Mouse (Mus musculus): Measurements from ENCODE around the gene Pon1. TPM values are rescaled to one million over a fixed set of nuclear protein-coding genes. Genes with fewer than 3 reads are reported as not detected.

The Pon1 gene
- polyA plus RNA-seq, 1 experiment from 2014 or later, result not detected

GRCm38 (mm10) chr6:5156541-5157425 lies 37.0 kb downstream of the Pon1 start:
- no peaks in the 10 kb centered on the region for H3K4me1 ChIP-seq (replicated peaks)
- no peaks in the 10 kb centered on the region for H3K27me3 ChIP-seq
- peaks cover 42% of the 10 kb centered on the region for H3K36me3 ChIP-seq
- H3K9me3 ChIP-seq, result no peaks in the 10 kb centered on the region
- ATAC-seq (ENCODE audit: insufficient number of reproducible peaks, insufficient read depth, low FRiP score, low TSS enrichment, low read depth), result no peak
- H3K27ac ChIP-seq, result no peak overlapping the region
- WGBS, result 87% methylated on average over 6 of the region's 6 CpGs
- no peak overlapping the region for H3K9ac ChIP-seq (replicated peaks)
- H3K4me2 ChIP-seq, result no peak overlapping the region
- no peak overlapping the region for H3K4me3 ChIP-seq (replicated peaks)

GRCm38 (mm10) chr6:5155313-5155927 lies 38.3 kb downstream of the Pon1 start:
- Histone ChIP-seq H3K4me1 (replicated peaks) (no peaks in the 10 kb centered on the region), H3K27ac (no peak overlapping the region), H3K9me3 (no peaks in the 10 kb centered on the region), H3K9ac (replicated peaks) (no peak overlapping the region), H3K27me3 (no peaks in the 10 kb centered on the region), H3K36me3 (peaks cover 42% of the 10 kb centered on the region), H3K4me3 (replicated peaks) (no peak overlapping the region), H3K4me2 (no peak overlapping the region)
- ATAC-seq (ENCODE audit: insufficient number of reproducible peaks, insufficient read depth, low FRiP score, low TSS enrichment, low read depth), result no peak
- 62% methylated on average over 1 of the region's 1 CpGs for WGBS

- H3K27me3 ChIP-seq, result no peaks in the 10 kb centered on the region
- H3K4me1 ChIP-seq (replicated peaks), result no peaks in the 10 kb centered on the region
- H3K9me3 ChIP-seq, result no peaks in the 10 kb centered on the region
- no peak overlapping the region for H3K27ac ChIP-seq
- no peak for ATAC-seq (ENCODE audit: insufficient number of reproducible peaks, insufficient read depth, low FRiP score, low TSS enrichment, low read depth)
- no peak overlapping the region for H3K9ac ChIP-seq (replicated peaks)
- WGBS, result 83% methylated on average over 6 of the region's 6 CpGs
- no peak overlapping the region for H3K4me2 ChIP-seq
- no peak overlapping the region for H3K4me3 ChIP-seq (replicated peaks)
- peaks cover 35% of the 10 kb centered on the region for H3K36me3 ChIP-seq
Measured at GRCm38 (mm10) chr6:5154786-5155185, 39.0 kb downstream of the Pon1 start.

- H3K27me3 ChIP-seq, result no peaks in the 10 kb centered on the region
- ATAC-seq (ENCODE audit: insufficient number of reproducible peaks, insufficient read depth, low FRiP score, low TSS enrichment, low read depth), result no peak
- WGBS, result 95% methylated on average over 2 of the region's 2 CpGs
Measured at GRCm38 (mm10) chr6:5152185-5152584, 41.6 kb downstream of the Pon1 start.

DNA sequence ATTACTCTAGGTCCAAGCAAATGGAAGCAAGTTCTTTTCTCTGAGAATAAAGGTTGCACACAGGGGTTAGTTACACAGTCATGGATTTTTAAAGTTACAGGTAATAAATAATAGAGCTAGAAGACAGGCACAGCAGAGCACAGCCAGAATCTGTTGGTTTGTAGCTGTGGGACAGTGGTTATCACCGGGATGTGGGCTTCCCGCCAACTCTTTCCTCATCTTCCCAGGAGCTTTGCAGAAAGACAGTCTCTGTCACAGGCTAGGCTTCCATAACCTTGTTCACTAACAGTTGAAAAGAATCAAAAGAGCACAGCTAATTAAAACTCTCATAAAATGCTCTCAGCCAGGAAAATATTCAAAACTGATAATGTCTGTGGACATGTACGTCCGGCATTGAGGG lies 42.6 kb downstream of the Pon1 start:
- WGBS, result 81% methylated on average over 4 of the region's 4 CpGs
- no peak overlapping the region for H3K4me3 ChIP-seq (replicated peaks)
- H3K4me2 ChIP-seq, result no peak overlapping the region
- H3K27ac ChIP-seq, result no peak overlapping the region
- H3K4me1 ChIP-seq (replicated peaks), result no peaks in the 10 kb centered on the region
- no peak overlapping the region for H3K9ac ChIP-seq (replicated peaks)
- peaks cover 17% of the 10 kb centered on the region for H3K36me3 ChIP-seq
- no peaks in the 10 kb centered on the region for H3K27me3 ChIP-seq
- H3K9me3 ChIP-seq, result no peaks in the 10 kb centered on the region
- ATAC-seq (ENCODE audit: insufficient number of reproducible peaks, insufficient read depth, low FRiP score, low TSS enrichment, low read depth), result no peak

More at GRCm38 (mm10) chr6:5152185-5152584, 41.6 kb downstream of the Pon1 start:
- peaks cover 17% of the 10 kb centered on the region for H3K36me3 ChIP-seq
- no peak overlapping the region for H3K4me2 ChIP-seq
- no peaks in the 10 kb centered on the region for H3K9me3 ChIP-seq
- H3K27ac ChIP-seq, result no peak overlapping the region
- H3K4me1 ChIP-seq (replicated peaks), result no peaks in the 10 kb centered on the region
- no peak overlapping the region for H3K4me3 ChIP-seq (replicated peaks)
- no peak overlapping the region for H3K9ac ChIP-seq (replicated peaks)

DNA sequence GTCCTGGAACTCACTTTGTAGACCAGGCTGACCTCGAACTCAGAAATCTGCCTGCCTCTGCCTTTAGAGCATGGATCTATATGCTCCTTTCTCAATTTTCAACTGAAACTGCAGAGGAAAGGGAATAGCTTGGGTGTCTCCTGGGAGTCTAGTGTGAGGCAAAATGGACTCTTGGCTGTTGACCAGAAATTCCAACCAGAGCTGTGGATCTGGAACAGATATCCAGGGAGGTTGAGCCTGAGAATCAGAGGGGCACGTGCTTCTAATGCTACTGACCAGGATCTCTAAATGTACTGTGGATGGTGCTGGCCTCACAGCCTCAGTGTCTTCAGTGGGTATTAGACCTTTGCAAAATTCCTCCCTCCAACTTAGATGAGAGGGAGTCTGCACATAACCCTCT lies 43.8 kb downstream of the Pon1 start:
- WGBS, result 82% methylated on average over 2 of the region's 2 CpGs
- Histone ChIP-seq H3K4me3 (replicated peaks) (no peak overlapping the region), H3K27me3 (no peaks in the 10 kb centered on the region), H3K4me1 (replicated peaks) (no peaks in the 10 kb centered on the region), H3K9me3 (no peaks in the 10 kb centered on the region), H3K4me2 (no peak overlapping the region), H3K36me3 (peaks cover 10% of the 10 kb centered on the region), H3K27ac (no peak overlapping the region), H3K9ac (replicated peaks) (no peak overlapping the region)
- ATAC-seq (ENCODE audit: insufficient number of reproducible peaks, insufficient read depth, low FRiP score, low TSS enrichment, low read depth), result no peak

DNA sequence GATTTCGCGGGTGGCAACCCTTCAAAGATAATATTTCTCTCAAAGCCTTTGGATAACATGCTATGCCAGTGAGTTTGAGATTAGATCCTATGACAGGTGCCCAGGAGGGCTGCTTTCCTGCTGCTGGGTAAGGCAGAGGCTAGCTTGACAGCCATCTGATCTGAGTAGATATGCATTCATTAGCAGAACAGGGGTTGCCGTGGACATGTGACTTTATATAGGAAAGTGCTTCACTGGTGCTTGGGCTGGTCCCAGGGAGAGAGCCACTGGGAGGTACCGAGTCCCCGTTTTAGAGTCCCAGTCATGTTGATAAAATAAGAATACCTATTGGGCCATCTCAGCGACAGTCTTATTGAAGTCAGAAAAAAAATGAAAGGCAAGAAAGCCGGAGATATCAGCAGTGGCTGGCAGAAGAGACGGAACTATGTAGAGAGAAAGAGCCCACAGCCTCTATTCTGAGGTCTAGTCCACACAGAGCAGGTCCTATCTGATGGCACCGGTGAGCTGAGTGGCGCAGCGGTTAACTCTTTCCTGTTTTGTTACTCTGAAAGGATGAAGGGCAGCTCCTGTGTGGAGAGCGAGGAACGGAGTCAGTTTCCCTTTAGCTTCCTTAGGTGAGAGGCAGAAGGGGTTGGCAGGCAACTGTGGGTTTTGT lies 46.1 kb downstream of the Pon1 start:
- WGBS, result 72% methylated on average over 13 of the region's 13 CpGs
- no peak overlapping the region for H3K9ac ChIP-seq (replicated peaks)
- H3K9me3 ChIP-seq, result no peaks in the 10 kb centered on the region
- H3K4me2 ChIP-seq, result no peak overlapping the region
- H3K36me3 ChIP-seq, result no peaks in the 10 kb centered on the region; the same call in 1 of the 2 replicates
- H3K4me3 ChIP-seq (replicated peaks), result no peak overlapping the region
- H3K4me1 ChIP-seq (replicated peaks), result no peaks in the 10 kb centered on the region
- no peak overlapping the region for H3K27ac ChIP-seq
- H3K27me3 ChIP-seq, result no peaks in the 10 kb centered on the region
- no peak for ATAC-seq (ENCODE audit: insufficient number of reproducible peaks, insufficient read depth, low FRiP score, low TSS enrichment, low read depth)

DNA sequence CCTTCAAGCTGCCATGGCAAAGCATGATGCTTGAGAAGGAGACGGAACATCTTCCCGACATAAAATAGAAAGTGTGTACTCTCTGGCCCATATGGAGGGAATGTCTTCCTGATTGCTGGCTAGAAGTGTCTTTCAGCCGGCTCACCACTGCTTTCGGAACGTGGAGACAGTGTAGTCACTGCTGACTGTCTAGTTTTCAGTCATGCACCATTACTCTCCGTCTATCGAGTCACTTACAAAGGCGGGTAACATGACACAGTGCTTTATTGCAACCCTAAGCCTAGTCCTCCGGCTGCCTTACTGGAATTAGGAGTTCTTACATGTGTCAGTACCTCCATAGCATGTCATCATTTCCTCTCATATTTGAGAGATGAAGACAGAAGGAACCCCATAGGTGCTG lies 54.1 kb downstream of the Pon1 start:
- no peaks in the 10 kb centered on the region for H3K9me3 ChIP-seq
- no peak overlapping the region for H3K4me3 ChIP-seq (replicated peaks)
- ATAC-seq (ENCODE audit: insufficient number of reproducible peaks, insufficient read depth, low FRiP score, low TSS enrichment, low read depth), result no peak
- no peak overlapping the region for H3K4me2 ChIP-seq
- no peak overlapping the region for H3K9ac ChIP-seq (replicated peaks)
- WGBS, result 86% methylated on average over 9 of the region's 9 CpGs
- H3K27ac ChIP-seq, result no peak overlapping the region
- peaks cover 4% of the 10 kb centered on the region; the same call in 1 of the 2 replicates for H3K36me3 ChIP-seq
- H3K4me1 ChIP-seq (replicated peaks), result peaks cover 8% of the 10 kb centered on the region
- H3K27me3 ChIP-seq, result no peaks in the 10 kb centered on the region

- no peaks in the 10 kb centered on the region for H3K27me3 ChIP-seq
- WGBS, result 76% methylated on average over 12 of the region's 12 CpGs
- no peak for ATAC-seq (ENCODE audit: insufficient number of reproducible peaks, insufficient read depth, low FRiP score, low TSS enrichment, low read depth)
- H3K36me3 ChIP-seq, result peaks cover 4% of the 10 kb centered on the region; the same call in 1 of the 2 replicates
- H3K9ac ChIP-seq (replicated peaks), result no peak overlapping the region
- no peak overlapping the region for H3K4me3 ChIP-seq (replicated peaks)
- no peak overlapping the region for H3K27ac ChIP-seq
- H3K4me1 ChIP-seq (replicated peaks), result peaks cover 14% of the 10 kb centered on the region
- H3K9me3 ChIP-seq, result no peaks in the 10 kb centered on the region
- no peak overlapping the region for H3K4me2 ChIP-seq
Measured at GRCm38 (mm10) chr6:5138875-5139631, 54.7 kb downstream of the Pon1 start.

DNA sequence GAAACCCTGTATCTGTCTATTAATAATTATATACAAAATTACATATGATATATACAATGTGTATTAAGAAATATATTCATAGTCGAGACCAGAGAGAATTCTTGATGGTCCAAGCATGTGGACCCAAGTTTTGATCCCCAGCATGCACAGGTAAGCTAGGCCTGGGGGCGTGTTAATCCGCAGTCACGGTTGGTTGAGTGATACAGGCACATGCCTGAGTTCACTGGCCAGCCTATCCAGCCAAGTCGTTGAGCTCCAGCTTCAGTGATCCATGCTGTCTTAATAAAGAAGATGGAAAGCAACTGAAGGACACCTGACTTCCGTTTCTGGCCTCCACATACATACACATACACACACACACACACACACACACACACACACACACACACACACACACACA lies 57.7 kb downstream of the Pon1 start:
- Histone ChIP-seq H3K4me3 (replicated peaks) (no peak overlapping the region), H3K4me2 (no peak overlapping the region), H3K4me1 (replicated peaks) (peaks cover 26% of the 10 kb centered on the region), H3K36me3 (peaks cover 4% of the 10 kb centered on the region; the same call in 1 of the 2 replicates), H3K27ac (no peak overlapping the region), H3K9ac (replicated peaks) (no peak overlapping the region), H3K27me3 (no peaks in the 10 kb centered on the region), H3K9me3 (no peaks in the 10 kb centered on the region)
- no peak for ATAC-seq (ENCODE audit: insufficient number of reproducible peaks, insufficient read depth, low FRiP score, low TSS enrichment, low read depth)
- WGBS, result 81% methylated on average over 6 of the region's 6 CpGs

- no peaks in the 10 kb centered on the region for H3K9me3 ChIP-seq
- WGBS, result 78% methylated on average over 6 of the region's 6 CpGs
- H3K36me3 ChIP-seq, result peaks cover 4% of the 10 kb centered on the region; the same call in 1 of the 2 replicates
- no peaks in the 10 kb centered on the region for H3K27me3 ChIP-seq
- H3K4me3 ChIP-seq (replicated peaks), result no peak overlapping the region
- H3K27ac ChIP-seq, result no peak overlapping the region
- no peak overlapping the region for H3K4me2 ChIP-seq
- no peak overlapping the region for H3K9ac ChIP-seq (replicated peaks)
- no peak for ATAC-seq (ENCODE audit: insufficient number of reproducible peaks, insufficient read depth, low FRiP score, low TSS enrichment, low read depth)
- H3K4me1 ChIP-seq (replicated peaks), result peaks cover 26% of the 10 kb centered on the region
Measured at GRCm38 (mm10) chr6:5134986-5135385, 58.8 kb downstream of the Pon1 start.
